Mouse (Mus musculus) adrenal gland, postnatal 36 days (tissue): ENCODE measurements around the gene Zfp366. TPM values are rescaled to one million over a fixed set of nuclear protein-coding genes. Genes with fewer than 3 reads are reported as not detected.

Experiments used
- total RNA-seq, 2 experiments: library from RNA; stranded (reverse); gene quantifications; 2 replicates each; pipeline ENCODE4 v1.2.3; 2021

Gene Zfp366
- total RNA-seq, 2 experiments from 2014 or later, result 3.4 to 10.1 TPM

Other genes with a start within 250 kb of the Zfp366 start
- not detected for gene 1700024P04Rik, start 200.3 kb upstream of the Zfp366 start, total RNA-seq
- 10 to 100 TPM; 26.7 to 41.3 TPM for gene Ptcd2, start 159.9 kb downstream of the Zfp366 start, total RNA-seq
- 10 to 100 TPM; 43.8 to 51.0 TPM for gene Mrps27, start 160.0 kb downstream of the Zfp366 start, total RNA-seq